Mouse (Mus musculus) kidney, adult 10 weeks (tissue): ENCODE data around the gene 4931409K22Rik. TPM values are rescaled to one million over a fixed set of nuclear protein-coding genes. Genes with fewer than 3 reads are reported as not detected.

Source experiments
- polyA plus RNA-seq: library from polyadenylated mRNA; stranded (reverse); fragments of 350-450 nt; fragmentation: Illumina TruSeq; extraction: RNeasy Lipid Tissue Mini Kit (QIAGEN cat#74804); gene quantifications from one replicate; pipeline ENCODE4 v1.2.3, GENCODE M21; 2014; ENCODE audit warnings: low read depth, low replicate concordance

Gene 4931409K22Rik
- polyA plus RNA-seq = not detected

DNA sequence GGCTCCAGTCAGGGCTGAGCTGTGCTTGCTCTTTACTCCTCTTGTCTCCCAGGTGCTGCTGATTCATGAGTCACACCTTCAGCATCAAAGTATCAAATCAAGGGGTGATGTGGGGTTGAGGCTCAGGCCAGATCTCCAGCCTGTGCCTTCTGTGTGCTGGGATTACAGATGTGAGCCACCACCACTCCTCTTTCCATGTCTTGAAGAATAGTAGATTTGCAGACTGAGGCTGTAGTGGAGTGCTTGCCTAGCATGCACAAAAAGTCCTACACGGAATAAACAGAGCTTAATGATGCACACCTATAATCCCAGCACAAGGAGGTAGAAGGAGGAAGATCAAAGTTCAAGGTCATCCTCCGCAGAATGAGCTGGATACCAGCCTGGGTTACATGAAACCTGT is at the start of gene 4931409K22Rik:
Gene 4931409K22Rik, minus strand, starts transcription at position 101 of the 400 bp plus-strand sequence.

DNA sequence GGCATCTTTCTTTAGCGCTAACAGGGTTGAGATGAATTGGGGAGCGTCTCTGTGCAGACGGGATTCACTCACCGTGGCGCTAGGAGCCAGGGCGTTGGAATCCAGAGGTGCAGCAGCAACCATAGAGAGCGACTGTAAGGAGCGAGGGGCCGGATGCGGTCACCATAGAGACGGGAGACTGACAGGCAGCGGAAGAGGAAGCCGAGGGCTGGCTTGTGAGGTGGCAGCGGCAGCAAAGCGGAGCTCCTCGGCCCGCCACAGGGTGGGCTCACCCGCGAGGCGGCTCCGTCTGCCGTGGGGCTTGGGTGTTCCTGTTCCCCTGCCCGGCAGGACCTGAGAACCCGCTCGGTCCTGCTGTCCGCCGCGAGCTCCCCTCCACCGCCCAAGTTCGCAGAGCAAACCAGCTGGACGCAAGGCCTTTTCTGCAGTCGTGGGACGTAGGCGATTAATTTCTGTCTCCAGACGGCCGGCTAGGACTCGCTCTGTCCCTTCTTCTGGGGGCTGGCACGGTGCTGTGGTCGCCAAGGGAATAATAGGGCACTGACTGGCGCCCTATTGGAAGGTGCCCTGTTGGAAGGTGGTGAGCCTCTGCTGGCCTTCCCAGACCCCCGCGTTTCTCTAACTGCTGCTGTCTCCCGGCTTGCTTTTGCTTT is 30.1 kb upstream of the 4931409K22Rik start, which contains the start of gene Chpf2:
Gene Chpf2, plus strand, starts transcription at position 195 of the 653 bp plus-strand sequence.

DNA sequence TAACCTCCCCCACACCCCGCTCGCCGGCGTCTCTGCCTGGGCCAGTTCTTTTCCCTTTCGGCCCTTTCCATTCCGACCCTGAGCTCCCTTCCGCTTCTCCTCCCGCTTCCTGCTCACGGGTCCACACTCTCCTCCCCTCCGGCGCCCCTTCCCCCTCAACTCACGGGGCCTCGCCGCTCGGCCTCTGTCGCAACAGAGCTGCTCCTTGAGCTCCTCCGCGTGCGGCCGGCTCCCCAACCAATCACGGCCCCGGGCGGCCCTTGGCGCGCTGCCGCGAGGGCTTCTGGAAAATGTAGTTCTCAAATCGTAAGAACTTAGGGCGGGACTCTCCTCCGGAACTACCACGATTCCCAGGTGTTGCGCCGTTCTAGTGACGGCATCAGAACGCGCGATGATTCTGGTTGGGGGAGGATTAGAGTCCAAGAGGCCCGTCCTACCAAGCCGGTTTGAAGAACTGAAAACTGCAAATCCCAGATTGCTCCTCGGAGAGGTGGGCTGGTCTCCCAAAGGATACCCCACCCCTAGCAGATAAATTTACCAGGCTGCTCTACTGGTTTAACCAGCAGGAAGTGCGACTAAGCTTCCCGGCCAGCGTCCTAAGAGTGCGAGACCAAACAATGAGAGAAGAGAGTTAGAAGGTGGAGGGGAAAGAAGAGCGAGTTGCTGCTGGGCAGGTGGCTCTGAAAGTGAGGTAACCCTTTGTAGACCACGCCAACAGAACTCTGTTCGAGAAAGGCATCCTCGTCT is 20.7 kb upstream of the 4931409K22Rik start, which contains the start of gene Abcf2:
Gene Abcf2, minus strand, starts transcription at position 285 of the 747 bp plus-strand sequence.

DNA sequence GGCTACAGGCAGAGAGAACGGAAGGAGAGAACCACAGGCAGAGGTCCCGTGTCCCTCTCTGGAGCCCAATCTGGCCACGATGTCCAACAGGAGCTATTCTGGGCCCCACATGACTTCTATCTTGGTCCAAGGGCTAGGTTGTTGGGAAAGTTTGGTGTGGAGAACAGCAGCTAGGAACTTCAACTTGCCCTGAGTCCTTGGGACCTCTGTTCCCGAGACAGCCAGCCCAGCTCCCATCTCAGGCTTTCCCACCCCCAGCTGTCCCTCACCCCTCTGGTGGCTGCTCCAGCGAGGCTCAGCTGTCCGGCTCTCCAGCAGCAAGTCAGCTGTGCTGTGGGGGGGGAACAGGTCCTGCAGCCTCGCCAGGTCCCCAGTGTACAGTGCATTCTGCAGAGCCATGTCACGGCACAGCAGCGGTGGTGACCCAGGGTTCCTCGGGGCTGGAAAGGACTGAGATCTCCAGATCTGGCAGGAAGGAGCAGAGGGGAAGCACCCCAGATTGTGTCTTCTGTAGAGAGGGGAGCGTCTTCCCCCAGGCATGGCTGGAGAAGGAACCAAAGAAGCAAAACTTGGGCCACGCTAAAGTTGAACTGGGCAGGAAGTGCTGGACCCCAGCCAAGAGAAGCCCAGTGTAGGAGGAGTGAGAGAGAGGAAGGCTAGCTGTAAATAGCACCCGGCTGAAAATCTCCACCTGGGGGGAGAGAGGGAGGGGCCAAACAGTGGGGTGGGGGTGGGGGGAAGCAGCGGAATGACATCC is 16.0 kb downstream of the 4931409K22Rik start, which contains the start of gene Asb10:
Gene Asb10, minus strand, starts transcription at position 592 of the 757 bp plus-strand sequence.

DNA sequence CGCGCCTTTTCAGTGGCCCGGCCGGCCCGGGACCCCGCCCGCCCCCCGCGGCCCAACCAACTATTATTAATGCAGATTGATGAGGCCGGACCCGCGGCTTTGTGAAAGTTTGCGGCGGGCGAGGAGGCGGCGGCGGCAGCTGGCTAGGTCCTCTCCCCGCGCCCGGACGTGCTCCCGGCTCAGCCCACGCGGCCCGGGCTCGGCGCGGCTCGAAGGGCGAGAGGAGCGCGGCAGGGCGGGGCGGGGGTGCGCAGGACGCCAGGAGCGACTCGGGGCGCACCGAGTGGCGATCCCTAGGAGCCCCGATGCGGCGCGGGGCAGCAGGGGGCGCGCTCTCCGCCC is 29.7 kb downstream of the 4931409K22Rik start, which contains the start of gene Gbx1:
Gene Gbx1, minus strand, starts transcription at position 314 of the 342 bp plus-strand sequence.

Other genes starting within 250 kb of the 4931409K22Rik start
- gene Kcnh2, start 205.2 kb downstream of the 4931409K22Rik start, polyA plus RNA-seq = not detected
- gene Nos3, start 192.0 kb downstream of the 4931409K22Rik start, polyA plus RNA-seq = 0.20 TPM
- gene Atg9b, start 164.7 kb downstream of the 4931409K22Rik start, polyA plus RNA-seq = not detected
- gene Abcb8, start 163.1 kb downstream of the 4931409K22Rik start, polyA plus RNA-seq = 2.7 TPM
- not detected for gene Asic3, start 143.4 kb downstream of the 4931409K22Rik start, polyA plus RNA-seq
- gene Cdk5, start 133.3 kb downstream of the 4931409K22Rik start, polyA plus RNA-seq = 13.7 TPM
- 4.1 TPM for gene Slc4a2, start 133.0 kb downstream of the 4931409K22Rik start, polyA plus RNA-seq
- gene Fastk, start 111.5 kb downstream of the 4931409K22Rik start, polyA plus RNA-seq = 3.7 TPM
- gene Tmub1, start 109.0 kb downstream of the 4931409K22Rik start, polyA plus RNA-seq = 0.93 TPM
- 1.3 TPM for gene Agap3, start 104.6 kb downstream of the 4931409K22Rik start, polyA plus RNA-seq
- not detected for gene Gbx1, start 29.6 kb downstream of the 4931409K22Rik start, polyA plus RNA-seq
- gene Asb10, start 15.8 kb downstream of the 4931409K22Rik start, polyA plus RNA-seq = not detected
- gene Abcf2, start 20.7 kb upstream of the 4931409K22Rik start, polyA plus RNA-seq = 11.4 TPM
- 0.73 TPM for gene Chpf2, start 29.9 kb upstream of the 4931409K22Rik start, polyA plus RNA-seq
- gene Smarcd3, start 67.6 kb upstream of the 4931409K22Rik start, polyA plus RNA-seq = 1.7 TPM
- gene Nub1, start 128.7 kb upstream of the 4931409K22Rik start, polyA plus RNA-seq = 32.5 TPM
- 0.20 TPM for gene Wdr86, start 173.9 kb upstream of the 4931409K22Rik start, polyA plus RNA-seq
- not detected for gene Crygn, start 201.2 kb upstream of the 4931409K22Rik start, polyA plus RNA-seq